Mouse (Mus musculus) MEL (cell line): Measurements from ENCODE around the gene Ppp1r1a. TPM values are rescaled to one million over a fixed set of nuclear protein-coding genes. Genes with fewer than 3 reads are reported as not detected.

Experiments
- DNase-seq: peaks from one replicate; pipeline ENCODE4 v3.0.0; 2011; ENCODE audit warnings: low read depth, low spot score
- H3K27ac ChIP-seq: 2 replicates; pipeline ENCODE4 v1.5.1; 2012; ENCODE audit warnings: low read depth, mild to moderate bottlenecking, control low read depth, low read length, moderate library complexity; ENCODE audit not compliant: control insufficient read depth
- H3K27me3 ChIP-seq, 2 experiments: fragments of 150-350 bp in 1 of 2; sonication (generic) in 1 of 2; 2 replicates each; pipeline ENCODE4 v1.6.1; 2012; ENCODE audit warnings: low read length in 2 of 2, mild to moderate bottlenecking in 2 of 2, improper control_type of control experiment in 1 of 2, moderate library complexity in 1 of 2; ENCODE audit not compliant: insufficient read depth in 2 of 2, control insufficient read depth in 1 of 2
- H3K36me3 ChIP-seq, 2 experiments: 2 replicates each; pipeline ENCODE4 v1.6.1; 2012 to 2014; ENCODE audit warnings: low read length in 2 of 2, improper control_type of control experiment in 1 of 2, inconsistent platforms in 1 of 2, mild to moderate bottlenecking in 1 of 2; ENCODE audit not compliant: insufficient read depth in 2 of 2, control insufficient read depth in 1 of 2
- H3K4me1 ChIP-seq, 2 experiments: fragments of 150-350 bp in 1 of 2; sonication (generic) in 1 of 2; 2 replicates each; pipeline ENCODE4 v1.6.1; 2012; ENCODE audit warnings: low read length in 2 of 2, improper control_type of control experiment in 1 of 2, mild to moderate bottlenecking in 1 of 2; ENCODE audit not compliant: insufficient read depth in 2 of 2, control insufficient read depth in 1 of 2
- H3K4me3 ChIP-seq, 2 experiments: fragments of 150-350 bp in 1 of 2; sonication (generic) in 1 of 2; 2 replicates each; pipeline ENCODE4 v1.5.1; 2012; ENCODE audit warnings: low read depth in 2 of 2, low read length in 2 of 2, mild to moderate bottlenecking in 2 of 2, moderate library complexity in 2 of 2, control low read depth in 1 of 2, improper control_type of control experiment in 1 of 2; ENCODE audit not compliant: control insufficient read depth in 1 of 2, insufficient read depth in 1 of 2
- H3K79me2 ChIP-seq: 2 replicates; pipeline ENCODE4 v1.6.1; 2012; ENCODE audit warnings: mild to moderate bottlenecking, low read length, moderate library complexity; ENCODE audit not compliant: control insufficient read depth, poor library complexity, insufficient read depth
- H3K9ac ChIP-seq: 2 replicates; pipeline ENCODE4 v1.6.1; 2012; ENCODE audit warnings: low read depth, mild to moderate bottlenecking, control low read depth, low read length, moderate library complexity; ENCODE audit not compliant: control insufficient read depth, poor library complexity, severe bottlenecking
- H3K9me3 ChIP-seq: fragments of 150-350 bp; sonication (generic); replicated peaks from 2 replicates; pipeline ENCODE4 v1.6.1; 2012; ENCODE audit warnings: mild to moderate bottlenecking, low read length, improper control_type of control experiment, moderate library complexity; ENCODE audit not compliant: insufficient read depth
- BHLHE40 ChIP-seq: IDR thresholded peaks from 2 replicates; pipeline ENCODE4 v1.6.1; 2012; ENCODE audit warnings: low read depth, mild to moderate bottlenecking, inconsistent platforms, low read length, improper control_type of control experiment, borderline replicate concordance
- CTCF ChIP-seq, 3 experiments: IDR thresholded peaks in 2 of 3; conservative IDR thresholded peaks in 1 of 3; 2 replicates each; pipeline ENCODE4 v1.5.1; 2011 to 2012; ENCODE audit warnings: low read length in 3 of 3, low read depth in 2 of 3, mild to moderate bottlenecking in 2 of 3, improper control_type of control experiment in 1 of 3, inconsistent platforms in 1 of 3, mixed read lengths in 1 of 3, moderate library complexity in 1 of 3; ENCODE audit not compliant: control insufficient read depth in 1 of 3, insufficient read depth in 1 of 3, poor library complexity in 1 of 3, severe bottlenecking in 1 of 3
- EP300 ChIP-seq, 2 experiments: IDR thresholded peaks; 2 replicates each; pipeline ENCODE4 v1.6.1; 2011; ENCODE audit warnings: improper control_type of control experiment in 2 of 2, low read length in 2 of 2, low read depth in 1 of 2, mild to moderate bottlenecking in 1 of 2
- GABPA ChIP-seq: IDR thresholded peaks from 2 replicates; pipeline ENCODE4 v1.6.1; 2012; ENCODE audit warnings: low read depth, mild to moderate bottlenecking, inconsistent platforms, low read length, improper control_type of control experiment, moderate library complexity
- JUND ChIP-seq: IDR thresholded peaks from 2 replicates; pipeline ENCODE4 v1.6.1; 2011; ENCODE audit warnings: low read depth, mild to moderate bottlenecking, improper control_type of control experiment, low read length
- MAZ ChIP-seq: IDR thresholded peaks from 2 replicates; pipeline ENCODE4 v1.6.1; 2012; ENCODE audit warnings: low read depth, mild to moderate bottlenecking, inconsistent platforms, low read length, improper control_type of control experiment
- MYB ChIP-seq: IDR thresholded peaks from 2 replicates; pipeline ENCODE4 v1.6.1; 2011; ENCODE audit warnings: mild to moderate bottlenecking, low read depth, low read length, improper control_type of control experiment
- NELFE ChIP-seq: IDR thresholded peaks from 2 replicates; pipeline ENCODE4 v1.6.1; 2011; ENCODE audit warnings: low read depth, low read length, improper control_type of control experiment
- NRF1 ChIP-seq: IDR thresholded peaks from 2 replicates; pipeline ENCODE4 v1.6.1; 2014; ENCODE audit warnings: low read depth, mild to moderate bottlenecking, inconsistent platforms, low read length, improper control_type of control experiment, moderate library complexity; ENCODE audit not compliant: poor library complexity, insufficient read depth, severe bottlenecking
- POLR2AphosphoS5 ChIP-seq: IDR thresholded peaks from 2 replicates; pipeline ENCODE4 v1.6.1; 2012; ENCODE audit warnings: low read depth, borderline replicate concordance, mild to moderate bottlenecking, inconsistent platforms, low read length, moderate library complexity, mixed read lengths
- TAL1 ChIP-seq: IDR thresholded peaks from 2 replicates; pipeline ENCODE4 v1.6.1; 2012; ENCODE audit warnings: mild to moderate bottlenecking, inconsistent platforms, low read length, moderate library complexity, mixed read lengths
- TCF12 ChIP-seq: IDR thresholded peaks from 2 replicates; pipeline ENCODE4 v1.6.1; 2014; ENCODE audit warnings: low read depth, mild to moderate bottlenecking, inconsistent platforms, low read length, improper control_type of control experiment, moderate library complexity
- USF1 ChIP-seq: IDR thresholded peaks from 2 replicates; pipeline ENCODE4 v1.6.1; 2014; ENCODE audit warnings: low read depth, mild to moderate bottlenecking, inconsistent platforms, low read length, improper control_type of control experiment, moderate library complexity
- USF2 ChIP-seq, 2 experiments: IDR thresholded peaks; 2 replicates each; pipeline ENCODE4 v1.6.1; 2011 to 2012; ENCODE audit warnings: improper control_type of control experiment in 2 of 2, low read length in 2 of 2, borderline replicate concordance in 1 of 2, inconsistent platforms in 1 of 2, low read depth in 1 of 2, mild to moderate bottlenecking in 1 of 2; ENCODE audit not compliant: insufficient read depth in 1 of 2
- ZC3H11A ChIP-seq: IDR thresholded peaks from 2 replicates; pipeline ENCODE4 v1.6.1; 2012; ENCODE audit warnings: low read depth, mild to moderate bottlenecking, inconsistent platforms, low read length, improper control_type of control experiment
- polyA plus RNA-seq, 2 experiments: library from polyadenylated mRNA; stranded (reverse) in 1 of 2; unstranded in 1 of 2; fragments of >175 nt in 1 of 2; fragments of >200 nt in 1 of 2; gene quantifications; 2 replicates each; pipeline versions ENCODE4 v1.2.1 to v1.2.4; 2012; ENCODE audit warnings: low replicate concordance in 2 of 2, low read depth in 1 of 2; ENCODE audit not compliant: insufficient read length in 2 of 2, insufficient read depth in 1 of 2, missing spikeins in 1 of 2
- total RNA-seq: library from RNA; depleted of rRNA; stranded (reverse); fragments of 300-350 nt; gene quantifications from 2 replicates; pipeline ENCODE4 v1.2.3, GENCODE M21; 2012

Ppp1r1a gene
- total and polyA plus RNA-seq, 3 experiments, result not detected

- TF ChIP-seq USF1 (no peak), EP300 (IDR thresholded peaks at IDR 0.05; ENCODE audit: low read depth in 1 of 2, low read length in 2 of 2) (no peak), GABPA (no peak), CTCF (IDR thresholded peaks at IDR 0.05 in 2 of 3, conservative IDR thresholded peaks at IDR 0.05 in 1 of 3; ENCODE audit: control insufficient read depth in 1 of 3, insufficient read depth in 1 of 3, low read depth in 2 of 3, low read length in 3 of 3, poor library complexity in 1 of 3, severe bottlenecking in 1 of 3) (no peak), MYB (no peak), NELFE (no peak), MAZ (no peak)
- no peak overlapping the region for H3K9ac ChIP-seq
- no peak overlapping the region for H3K4me3 ChIP-seq
- H3K36me3 ChIP-seq, result no peaks in the 10 kb centered on the region
- no peaks in the 10 kb centered on the region for H3K27me3 ChIP-seq
- no peaks in the 10 kb centered on the region for H3K79me2 ChIP-seq
- DNase-seq, result no peak
- H3K4me1 ChIP-seq, result no peaks in the 10 kb centered on the region
- H3K9me3 ChIP-seq, result no peaks in the 10 kb centered on the region
- H3K27ac ChIP-seq, result no peak overlapping the region
These were observed 18.1 kb downstream of the Ppp1r1a start for GRCm38 (mm10) chr15:103519386-103520378.

- DNase-seq, result no peak
- TF ChIP-seq BHLHE40 (no peak), TCF12 (no peak)
- TF ChIP-seq, all 39 proteins: peak for 0
- H3K36me3 ChIP-seq, result no peaks in the 10 kb centered on the region
- no peak overlapping the region for H3K9ac ChIP-seq
- H3K27me3 ChIP-seq, result no peaks in the 10 kb centered on the region
- no peaks in the 10 kb centered on the region for H3K79me2 ChIP-seq
- H3K9me3 ChIP-seq, result no peaks in the 10 kb centered on the region
- no peaks in the 10 kb centered on the region for H3K4me1 ChIP-seq
- H3K4me3 ChIP-seq, result no peak overlapping the region
- no peak overlapping the region for H3K27ac ChIP-seq
These were observed 19.0 kb downstream of the Ppp1r1a start for GRCm38 (mm10) chr15:103518600-103519385.

- H3K27me3 ChIP-seq, result no peaks in the 10 kb centered on the region
- H3K27ac ChIP-seq, result no peak overlapping the region
- no peaks in the 10 kb centered on the region for H3K79me2 ChIP-seq
- no peaks in the 10 kb centered on the region for H3K36me3 ChIP-seq
- TF ChIP-seq POLR2AphosphoS5, result no peak
- no peak for TF ChIP-seq MAZ
- TF ChIP-seq EP300 (IDR thresholded peaks at IDR 0.05; ENCODE audit: low read depth in 1 of 2, low read length in 2 of 2), result no peak
- no peak for TF ChIP-seq NRF1
- TF ChIP-seq ZC3H11A, result no peak
- no peak for TF ChIP-seq TAL1
- TF ChIP-seq USF2 (IDR thresholded peaks at IDR 0.05; ENCODE audit: borderline replicate concordance in 1 of 2, insufficient read depth in 1 of 2, low read depth in 1 of 2, low read length in 2 of 2), result no peak
- no peak for TF ChIP-seq JUND
- TF ChIP-seq, all 39 proteins: peak for 0
- Histone ChIP-seq H3K4me3 (no peak overlapping the region), H3K4me1 (no peaks in the 10 kb centered on the region), H3K9ac (no peak overlapping the region), H3K9me3 (no peaks in the 10 kb centered on the region)
- no peak for DNase-seq
These were observed 22.9 kb downstream of the Ppp1r1a start for GRCm38 (mm10) chr15:103514914-103515313.
